Mouse (Mus musculus) ES-Bruce4 (cell line): ENCODE results near the gene Fam114a1.

Experiments used
- CTCF ChIP-seq: IDR thresholded peaks from one replicate; pipeline ENCODE4 v1.8.1; 2011; ENCODE audit warnings: low read depth, low read length
- EP300 ChIP-seq: IDR thresholded peaks from 2 replicates; pipeline ENCODE4 v1.6.1; 2011; ENCODE audit warnings: low read depth, low read length; ENCODE audit not compliant: insufficient read depth
- POLR2A ChIP-seq: IDR thresholded peaks from one replicate; pipeline ENCODE4 v1.8.1; 2011; ENCODE audit warnings: low read length; ENCODE audit not compliant: insufficient read depth

DNA sequence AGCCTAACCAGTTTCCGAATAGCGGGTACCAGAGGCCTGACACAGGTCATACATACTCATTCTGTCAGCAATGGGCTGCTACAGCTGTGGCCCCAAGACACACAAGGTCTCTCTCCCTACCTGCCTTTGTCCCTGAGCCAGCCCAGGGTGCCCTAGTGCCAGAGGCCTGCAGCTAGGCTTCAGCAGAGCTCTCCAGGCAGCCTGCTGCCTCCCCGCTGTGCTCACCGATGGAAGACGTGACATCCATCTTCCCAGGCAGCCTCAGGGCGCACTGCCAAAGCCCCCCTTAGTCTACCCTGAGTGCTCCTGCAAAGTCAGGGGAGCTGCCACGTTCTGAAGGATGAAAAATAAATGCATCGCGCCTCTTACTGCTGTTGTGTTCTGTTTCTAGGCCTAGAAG, 58.1 kb downstream of the Fam114a1 start:
- no peak for TF ChIP-seq CTCF
- TF ChIP-seq EP300: no peak
- no peak for TF ChIP-seq POLR2A
